Mouse (Mus musculus) neural tube, embryonic 13.5 days (tissue): ENCODE data around the gene Camta1. TPM values are rescaled to one million over a fixed set of nuclear protein-coding genes. Genes with fewer than 3 reads are reported as not detected.
A peak's percentile ranks its signal among the peaks of the same experiment; 100 is the strongest.

Experiments used
- ATAC-seq: fragments of 200-750 bp; cut with Nextera tagmentation; 2 replicates; pipeline ENCODE4 v1.8.0; 2017; ENCODE audit warnings: low read depth, mild to moderate bottlenecking, moderate TSS enrichment, moderate library complexity
- H3K27ac ChIP-seq: fragments of 300-500 bp; sonication (generic); replicated peaks from 2 replicates; pipeline ENCODE4 v1.5.1; 2015; ENCODE audit warnings: moderate library complexity, mild to moderate bottlenecking, inconsistent platforms
- H3K27me3 ChIP-seq: fragments of 300-500 bp; sonication (generic); 2 replicates; pipeline ENCODE4 v1.6.1; 2015; ENCODE audit warnings: mild to moderate bottlenecking, inconsistent platforms
- H3K36me3 ChIP-seq: fragments of 300-500 bp; sonication (generic); 2 replicates; pipeline ENCODE4 v1.6.1; 2015; ENCODE audit warnings: mild to moderate bottlenecking, inconsistent platforms
- H3K4me1 ChIP-seq: fragments of 300-500 bp; sonication (generic); replicated peaks from 2 replicates; pipeline ENCODE4 v1.6.1; 2015; ENCODE audit warnings: inconsistent platforms
- H3K4me2 ChIP-seq: fragments of 300-500 bp; sonication (generic); 2 replicates; pipeline ENCODE4 v1.6.1; 2015; ENCODE audit warnings: inconsistent platforms, mild to moderate bottlenecking, moderate library complexity
- H3K4me3 ChIP-seq: fragments of 300-500 bp; sonication (generic); 2 replicates; pipeline ENCODE4 v1.5.1; 2015; ENCODE audit warnings: mild to moderate bottlenecking, inconsistent platforms
- H3K9ac ChIP-seq: fragments of 300-500 bp; sonication (generic); 2 replicates; pipeline ENCODE4 v1.6.1; 2015; ENCODE audit warnings: moderate library complexity, mild to moderate bottlenecking, inconsistent platforms
- H3K9me3 ChIP-seq: fragments of 300-500 bp; sonication (generic); 2 replicates; pipeline ENCODE4 v1.6.1; 2016; ENCODE audit warnings: inconsistent platforms
- WGBS: fragments of 180-500 bp; shearing (Covaris S2); methylation state at CpG from one replicate; pipeline ENCODE4 v1.1.7; 2015; 5-methylcytosine and 5-hydroxymethylcytosine counted together
- polyA plus RNA-seq: library from polyadenylated mRNA; unstranded; fragments of >200 nt; fragmentation: Nextera tagmentation; extraction: Ambion mirVana; gene quantifications from 2 replicates; pipeline ENCODE4 v1.2.1, GENCODE M21; 2015

Gene Camta1
- polyA plus RNA-seq, 1 experiment from 2014 or later = 165 TPM

DNA sequence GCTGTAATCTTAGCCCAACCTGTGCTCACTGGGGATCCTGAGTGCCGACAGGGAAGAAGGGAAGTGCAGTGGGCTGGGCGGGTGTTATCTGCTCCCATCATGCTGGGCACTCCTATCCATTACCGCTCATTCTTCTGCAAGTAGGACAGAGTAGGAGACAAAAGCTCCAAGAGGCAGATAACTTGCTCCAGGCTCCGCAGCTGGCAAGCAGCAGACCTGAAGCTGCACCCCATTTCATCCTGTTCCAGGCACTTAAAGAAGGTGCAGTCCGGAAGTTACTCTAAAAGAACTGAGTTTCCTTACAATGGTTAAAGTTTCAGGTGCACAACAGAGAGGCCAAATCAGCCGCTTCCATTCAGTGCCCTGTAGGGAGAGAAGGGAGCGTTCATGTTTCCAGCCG is 750.5 kb downstream of the Camta1 start:
- H3K9ac ChIP-seq = no peak overlapping the region
- H3K27me3 ChIP-seq = no peaks in the 10 kb centered on the region
- no peaks in the 10 kb centered on the region for H3K36me3 ChIP-seq
- no peak overlapping the region for H3K27ac ChIP-seq
- H3K4me2 ChIP-seq = no peak overlapping the region
- peaks cover 24% of the 10 kb centered on the region for H3K4me1 ChIP-seq
- no peaks in the 10 kb centered on the region for H3K9me3 ChIP-seq
- no peak overlapping the region for H3K4me3 ChIP-seq
- no peak for ATAC-seq
- WGBS = 49% methylated on average over 8 of the region's 8 CpGs

- Histone ChIP-seq H3K4me1 (peaks cover 47% of the 10 kb centered on the region), H3K27ac (peak overlapping the region; percentile 98), H3K4me3 (peak overlapping the region; percentile 82), H3K27me3 (no peaks in the 10 kb centered on the region), H3K9me3 (no peaks in the 10 kb centered on the region), H3K36me3 (no peaks in the 10 kb centered on the region), H3K9ac (peak overlapping the region; percentile 91), H3K4me2 (peak overlapping the region; percentile 78)
- WGBS = 4% methylated on average over 18 of the region's 20 CpGs
- peak; percentile 27 for ATAC-seq
Measured at GRCm38 (mm10) chr4:151108834-151109241, 752.8 kb downstream of the Camta1 start.

DNA sequence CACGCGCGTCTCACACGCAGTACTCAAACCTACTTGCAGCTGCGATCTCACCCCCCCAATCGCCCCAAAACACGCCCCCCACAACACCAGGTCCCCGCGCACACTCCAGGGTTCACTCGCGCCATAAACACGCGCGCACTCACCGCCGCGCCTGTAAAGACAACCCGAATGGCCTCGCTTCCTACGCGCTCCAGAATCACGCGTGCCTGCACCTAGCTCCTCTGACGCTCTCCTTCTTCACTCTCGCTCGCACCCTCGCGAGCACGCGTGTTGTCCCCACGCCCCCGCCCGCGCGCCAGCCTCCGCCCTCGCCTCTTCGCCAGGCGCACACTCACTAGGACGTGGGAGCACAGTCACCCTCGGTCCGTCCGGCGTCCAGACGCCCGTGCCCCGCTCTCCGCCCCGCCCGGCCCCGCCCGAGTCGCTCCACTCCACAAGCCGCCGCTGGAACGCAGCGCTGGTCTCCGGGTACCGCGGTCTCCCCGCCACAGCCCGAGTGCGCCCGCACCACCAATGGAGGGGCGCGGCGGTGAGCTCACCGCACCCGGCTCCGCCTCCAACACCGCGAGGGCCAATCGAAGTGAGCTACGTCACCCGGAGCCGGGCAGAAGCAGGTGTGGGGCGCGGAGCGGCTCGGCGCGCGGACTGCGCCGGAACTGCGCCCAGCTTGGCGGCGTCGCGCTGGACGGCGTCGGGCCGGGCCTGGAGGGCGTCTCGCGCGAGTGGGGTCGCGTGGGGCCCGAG is 753.5 kb downstream of the Camta1 start:
- Histone ChIP-seq H3K27me3 (no peaks in the 10 kb centered on the region), H3K4me3 (peak overlapping the region; percentile 82), H3K9me3 (no peaks in the 10 kb centered on the region), H3K27ac (peak overlapping the region; percentile 98), H3K36me3 (no peaks in the 10 kb centered on the region), H3K9ac (peak overlapping the region; percentile 91), H3K4me1 (peaks cover 53% of the 10 kb centered on the region), H3K4me2 (peak overlapping the region; percentile 78)
- WGBS = under 1% methylated on average over 101 of the region's 101 CpGs
- ATAC-seq = peak; percentile 97

GRCm38 (mm10) chr4:151107131-151108001 is 754.3 kb downstream of the Camta1 start:
- WGBS = 3% methylated on average over 60 of the region's 60 CpGs
- peak overlapping the region; percentile 91 for H3K9ac ChIP-seq

DNA sequence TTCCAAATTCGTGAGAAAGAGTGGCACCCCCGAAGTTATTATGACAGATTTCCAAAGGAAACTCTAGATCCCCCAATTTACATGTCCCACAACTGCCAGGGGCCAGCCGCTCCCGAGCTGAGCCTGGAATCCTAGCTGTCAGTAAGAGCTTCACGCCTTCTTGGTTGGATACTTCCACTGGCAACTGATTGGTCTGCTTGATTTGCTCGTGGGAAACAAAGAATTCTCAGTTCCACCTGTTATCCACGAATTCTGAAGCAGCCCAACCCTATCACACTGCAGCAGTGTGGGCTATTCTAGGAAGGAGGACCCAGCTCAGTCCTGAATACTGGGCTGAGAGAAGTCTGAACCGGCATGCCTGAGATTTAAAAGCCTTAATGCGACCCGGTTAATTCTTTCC is 755.2 kb downstream of the Camta1 start:
- Histone ChIP-seq H3K27ac (peak overlapping the region; percentile 98; the same call in 1 of the 2 replicates), H3K27me3 (no peaks in the 10 kb centered on the region), H3K9ac (peak overlapping the region; percentile 91), H3K9me3 (no peaks in the 10 kb centered on the region), H3K36me3 (no peaks in the 10 kb centered on the region), H3K4me1 (peaks cover 71% of the 10 kb centered on the region), H3K4me2 (peak overlapping the region; percentile 78), H3K4me3 (peak overlapping the region; percentile 82)
- ATAC-seq = no peak
- WGBS = 32% methylated on average over 10 of the region's 10 CpGs

More at GRCm38 (mm10) chr4:151107131-151108001, 754.3 kb downstream of the Camta1 start:
- H3K4me1 ChIP-seq = peaks cover 62% of the 10 kb centered on the region
- H3K4me3 ChIP-seq = peak overlapping the region; percentile 82
- H3K4me2 ChIP-seq = peak overlapping the region; percentile 78
- H3K9me3 ChIP-seq = no peaks in the 10 kb centered on the region
- no peaks in the 10 kb centered on the region for H3K36me3 ChIP-seq
- peak overlapping the region; percentile 98 for H3K27ac ChIP-seq
- no peaks in the 10 kb centered on the region for H3K27me3 ChIP-seq
- peak; percentile 61 for ATAC-seq

- Histone ChIP-seq H3K9ac (peak overlapping the region; percentile 91), H3K4me2 (peak overlapping the region; percentile 78), H3K4me3 (peak overlapping the region; percentile 82), H3K36me3 (no peaks in the 10 kb centered on the region), H3K27me3 (no peaks in the 10 kb centered on the region), H3K9me3 (no peaks in the 10 kb centered on the region), H3K4me1 (peaks cover 74% of the 10 kb centered on the region), H3K27ac (no peak overlapping the region; the same call in 1 of the 2 replicates)
- ATAC-seq = no peak
- 65% methylated on average over 6 of the region's 6 CpGs for WGBS
Measured at GRCm38 (mm10) chr4:151105886-151106285, 755.8 kb downstream of the Camta1 start.

DNA sequence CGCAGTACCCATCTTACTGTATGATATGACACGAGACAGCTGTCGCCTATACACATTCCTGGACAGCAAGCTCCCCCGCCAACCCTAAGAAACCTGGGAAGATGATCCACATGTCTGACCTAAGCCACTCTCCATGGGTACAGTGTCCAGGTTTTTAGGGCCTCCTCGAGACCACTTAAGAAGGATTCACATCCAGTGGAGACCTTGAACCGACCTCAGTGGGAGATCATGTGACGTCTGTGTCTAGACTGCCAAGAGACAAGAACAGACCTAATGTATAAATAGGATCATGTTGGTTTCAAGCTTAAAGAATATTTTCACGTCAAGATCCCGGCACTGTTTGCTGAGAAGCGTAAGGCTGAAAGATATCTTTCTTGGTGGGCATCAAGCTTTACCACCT is 757.5 kb downstream of the Camta1 start:
- no peak for ATAC-seq
- peaks cover 81% of the 10 kb centered on the region for H3K4me1 ChIP-seq
- H3K4me2 ChIP-seq = peak overlapping the region; percentile 16; the same call in 1 of the 2 replicates
- no peaks in the 10 kb centered on the region for H3K9me3 ChIP-seq
- H3K4me3 ChIP-seq = no peak overlapping the region
- H3K27ac ChIP-seq = 0 out of 2 replicates have a peak overlapping the region, but pooled peaks have one; percentile 33
- no peaks in the 10 kb centered on the region for H3K27me3 ChIP-seq
- no peaks in the 10 kb centered on the region for H3K36me3 ChIP-seq
- WGBS = 89% methylated on average over 10 of the region's 10 CpGs
- no peak overlapping the region; the same call in 1 of the 2 replicates for H3K9ac ChIP-seq

DNA sequence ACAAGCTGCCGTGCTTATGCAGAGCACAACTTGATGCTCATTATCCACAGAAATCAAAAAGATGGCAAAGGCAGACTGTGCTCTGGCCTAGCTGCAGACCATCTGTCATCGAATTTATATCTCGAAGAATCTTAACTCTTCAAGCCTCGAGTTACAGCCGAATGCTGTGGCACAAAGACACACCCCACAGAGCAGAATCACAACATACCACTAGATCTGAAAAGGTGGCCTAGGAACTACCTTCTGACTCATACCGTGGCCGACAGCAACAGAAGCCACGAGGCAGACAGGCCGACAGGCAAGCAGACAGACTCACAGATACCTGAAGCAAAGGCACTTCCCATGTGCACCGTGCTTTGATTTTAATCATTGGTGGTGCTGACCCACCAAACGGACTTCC is 758.0 kb downstream of the Camta1 start:
- Histone ChIP-seq H3K27ac (0 out of 2 replicates have a peak overlapping the region, but pooled peaks have one; percentile 33), H3K36me3 (no peaks in the 10 kb centered on the region), H3K4me2 (0 out of 2 replicates have a peak overlapping the region, but pooled peaks have one; percentile 16), H3K27me3 (no peaks in the 10 kb centered on the region), H3K9me3 (no peaks in the 10 kb centered on the region), H3K4me1 (peaks cover 81% of the 10 kb centered on the region), H3K4me3 (no peak overlapping the region), H3K9ac (no peak overlapping the region; the same call in 1 of the 2 replicates)
- ATAC-seq = no peak
- WGBS = 76% methylated on average over 11 of the region's 11 CpGs

GRCm38 (mm10) chr4:151097104-151097438 is 764.6 kb downstream of the Camta1 start:
- H3K27ac ChIP-seq = peak overlapping the region; percentile 52; the same call in 1 of the 2 replicates
- H3K4me1 ChIP-seq = peaks cover 52% of the 10 kb centered on the region
- ATAC-seq = no peak
- H3K36me3 ChIP-seq = peaks cover 10% of the 10 kb centered on the region; the same call in 1 of the 2 replicates
- H3K27me3 ChIP-seq = no peaks in the 10 kb centered on the region
- whole genome bisulfite sequencing = 86% methylated on average over 11 of the region's 11 CpGs
- H3K9me3 ChIP-seq = no peaks in the 10 kb centered on the region
- H3K9ac ChIP-seq = no peak overlapping the region
- H3K4me2 ChIP-seq = no peak overlapping the region
- no peak overlapping the region for H3K4me3 ChIP-seq

DNA sequence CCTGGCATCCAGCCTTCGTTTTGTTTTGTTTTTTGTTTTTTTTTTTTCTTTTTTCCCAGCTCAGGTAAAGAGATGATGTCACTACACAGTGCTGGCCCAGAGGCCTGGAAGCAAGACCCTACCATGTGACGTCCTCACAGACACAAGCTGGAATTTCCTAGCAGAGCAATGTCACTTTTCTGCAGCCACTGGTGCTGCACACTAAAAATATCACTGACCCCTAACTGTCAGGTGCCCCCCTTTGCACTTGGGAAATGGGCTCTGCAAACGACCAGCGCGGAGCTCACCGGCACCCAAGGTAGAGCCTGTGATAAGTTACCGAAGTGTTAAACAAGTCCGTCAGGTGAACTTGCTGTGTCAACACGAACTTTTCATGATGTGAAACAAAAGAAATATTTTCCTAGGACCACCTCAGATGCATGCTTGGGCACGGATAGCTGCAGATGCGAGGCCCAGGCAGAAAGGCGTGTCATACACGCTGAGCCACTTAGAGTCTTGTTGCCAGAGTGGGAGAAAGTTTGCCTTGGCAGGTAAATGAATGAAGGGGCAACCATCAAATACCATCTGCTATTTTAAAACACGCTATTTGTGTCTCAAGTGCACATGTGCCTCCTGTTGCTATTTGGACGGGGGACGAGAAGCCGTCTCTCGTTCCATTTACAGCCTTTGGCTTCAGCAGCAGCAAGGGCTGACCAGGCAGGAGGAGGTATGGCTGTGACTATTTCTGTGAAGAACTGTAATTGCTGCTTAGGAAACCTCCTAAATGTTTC is 765.2 kb downstream of the Camta1 start:
- Histone ChIP-seq H3K36me3 (peaks cover 10% of the 10 kb centered on the region; the same call in 1 of the 2 replicates), H3K4me2 (no peak overlapping the region), H3K4me1 (peaks cover 47% of the 10 kb centered on the region), H3K27ac (no peak overlapping the region), H3K9me3 (no peaks in the 10 kb centered on the region), H3K27me3 (no peaks in the 10 kb centered on the region), H3K4me3 (no peak overlapping the region), H3K9ac (no peak overlapping the region)
- ATAC-seq = no peak
- WGBS = 87% methylated on average over 18 of the region's 18 CpGs

- Histone ChIP-seq H3K27ac (no peak overlapping the region), H3K9ac (no peak overlapping the region), H3K36me3 (peaks cover 10% of the 10 kb centered on the region; the same call in 1 of the 2 replicates), H3K4me1 (peaks cover 47% of the 10 kb centered on the region), H3K4me2 (no peak overlapping the region), H3K4me3 (no peak overlapping the region), H3K9me3 (no peaks in the 10 kb centered on the region), H3K27me3 (no peaks in the 10 kb centered on the region)
- no peak for ATAC-seq
- 39% methylated on average over 2 of the region's 2 CpGs for WGBS
Measured at GRCm38 (mm10) chr4:151095207-151095606, 766.5 kb downstream of the Camta1 start.
